Mouse (Mus musculus): ENCODE measurements at regions not wholly inside any gene's neighbourhood (a gene's known extent, or its start where the extent isn't known, plus 50 kb on each side); places are given as distances from the start of the nearest gene placed in this dataset.

DNA sequence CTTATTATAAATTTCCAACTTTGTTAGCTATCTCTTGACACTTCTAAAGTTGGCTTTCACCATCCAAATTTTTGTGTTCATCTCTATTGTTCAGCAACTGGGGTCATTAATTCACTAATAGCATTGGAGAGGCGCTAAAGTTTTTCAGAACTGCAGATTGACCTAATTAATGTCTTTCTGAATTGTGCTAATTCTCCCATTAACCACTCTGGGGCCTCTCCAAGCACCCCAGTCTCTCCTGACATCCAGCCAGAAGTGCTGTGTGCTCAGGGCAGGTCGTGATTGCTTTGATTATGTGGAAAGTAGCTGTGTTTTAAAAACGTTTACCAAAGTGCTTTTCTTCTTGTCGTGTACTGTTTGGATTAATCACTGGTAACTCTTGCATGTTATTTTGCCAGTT lies 117.0 kb upstream of the Rbms1 start:
- no peak for DNase-seq

- no peak for DNase-seq
Measured at GRCm38 (mm10) chr2:61071025-61071424, 108.0 kb upstream of the Rbms1 start.

- no peak for DNase-seq
Measured at GRCm38 (mm10) chr2:61067877-61068276, 104.9 kb upstream of the Rbms1 start.

DNA sequence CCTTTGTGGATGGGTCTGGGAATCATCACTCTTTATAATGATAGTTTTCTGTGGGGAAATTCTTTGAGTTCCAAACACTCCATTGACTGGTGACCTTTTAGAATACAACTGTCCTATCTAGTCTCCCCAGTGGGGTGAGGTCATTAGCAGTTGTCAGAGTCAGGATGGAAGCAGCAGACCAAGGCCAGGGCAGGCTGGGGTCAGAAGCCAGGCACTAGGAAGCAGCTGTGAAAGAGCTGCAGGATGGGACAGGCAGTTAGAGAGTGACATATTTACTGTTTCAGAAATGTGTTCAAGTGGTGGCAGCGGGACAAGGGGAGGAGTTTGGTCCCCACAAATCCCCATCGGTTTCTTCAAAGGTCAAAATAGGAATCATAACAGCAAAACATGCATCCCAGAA lies 99.1 kb upstream of the Rbms1 start:
- DNase-seq, result peak; percentile 82

DNA sequence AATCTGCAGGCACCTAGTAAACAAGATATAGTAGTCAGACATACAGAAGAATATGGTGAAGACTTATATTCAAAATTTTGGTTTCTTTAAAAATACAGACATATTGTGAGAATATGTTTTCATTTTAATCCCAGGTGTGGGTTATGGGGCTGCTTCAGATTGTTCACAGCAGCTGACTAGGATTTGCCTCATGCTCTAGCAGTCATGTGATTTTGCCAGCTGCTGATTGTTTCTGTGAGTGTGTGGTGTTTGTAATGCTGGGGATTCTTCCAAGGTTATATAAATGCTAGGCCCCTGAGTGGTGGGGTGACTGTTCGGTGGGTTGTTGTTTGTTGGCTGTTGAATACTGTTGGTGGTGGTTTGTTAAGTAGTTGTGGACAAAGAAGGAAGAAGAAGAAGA lies 97.9 kb upstream of the Rbms1 start:
- DNase-seq, result no peak

DNA sequence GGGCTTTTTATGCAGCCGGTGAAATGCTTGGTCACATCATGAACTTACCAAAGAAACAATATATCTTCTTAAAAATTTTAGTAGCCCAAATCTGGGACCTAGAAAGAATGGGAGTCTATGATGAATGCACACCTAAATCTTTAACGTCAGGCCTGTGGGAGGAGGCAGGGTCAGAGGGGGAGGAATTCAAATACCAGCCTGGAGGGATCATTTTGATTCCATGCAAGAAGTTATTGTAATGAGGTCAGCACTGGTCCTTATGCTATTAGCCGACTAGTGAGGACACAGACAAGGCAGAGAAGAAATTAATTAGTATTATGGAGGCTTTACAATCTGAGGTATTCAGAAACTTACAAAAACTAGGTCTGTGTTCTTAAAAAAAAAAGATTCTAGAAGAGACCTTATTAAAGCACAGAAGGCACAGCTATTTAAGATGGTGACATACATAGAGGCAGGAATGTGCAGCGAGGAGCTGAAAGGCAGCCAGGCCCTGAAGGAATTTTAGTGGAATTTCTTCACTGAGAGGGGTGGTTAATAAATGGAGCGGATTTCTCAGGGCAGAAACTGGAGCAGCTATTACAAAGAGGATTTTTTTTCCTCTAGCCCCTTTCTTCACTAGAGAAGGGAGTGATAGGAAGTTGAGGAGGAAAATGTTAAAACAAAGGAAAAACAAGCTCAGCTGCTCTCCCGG lies 95.7 kb upstream of the Rbms1 start:
- peak; percentile 50 for DNase-seq

- no peak for DNase-seq
Measured at GRCm38 (mm10) chr2:61052296-61052695, 89.3 kb upstream of the Rbms1 start.

DNA sequence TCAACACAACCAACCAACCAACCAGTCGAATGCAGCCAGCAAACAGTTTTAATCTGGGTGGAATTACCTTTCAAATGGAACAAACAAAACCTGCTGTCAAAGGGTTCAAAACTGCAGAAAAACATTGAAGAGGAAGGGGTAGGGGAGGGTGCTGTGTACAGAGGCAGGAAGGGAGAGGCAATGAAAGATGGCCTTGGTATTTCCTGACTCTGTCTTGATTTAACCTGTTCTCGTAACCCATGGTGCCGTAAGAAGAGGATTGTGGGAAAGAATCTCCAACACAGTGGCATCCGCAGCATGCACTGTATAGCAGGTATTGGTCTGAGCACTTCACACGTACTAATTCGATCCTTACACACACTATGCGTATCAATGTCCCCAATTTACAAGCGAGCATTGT lies 88.8 kb upstream of the Rbms1 start:
- DNase-seq, result no peak

DNA sequence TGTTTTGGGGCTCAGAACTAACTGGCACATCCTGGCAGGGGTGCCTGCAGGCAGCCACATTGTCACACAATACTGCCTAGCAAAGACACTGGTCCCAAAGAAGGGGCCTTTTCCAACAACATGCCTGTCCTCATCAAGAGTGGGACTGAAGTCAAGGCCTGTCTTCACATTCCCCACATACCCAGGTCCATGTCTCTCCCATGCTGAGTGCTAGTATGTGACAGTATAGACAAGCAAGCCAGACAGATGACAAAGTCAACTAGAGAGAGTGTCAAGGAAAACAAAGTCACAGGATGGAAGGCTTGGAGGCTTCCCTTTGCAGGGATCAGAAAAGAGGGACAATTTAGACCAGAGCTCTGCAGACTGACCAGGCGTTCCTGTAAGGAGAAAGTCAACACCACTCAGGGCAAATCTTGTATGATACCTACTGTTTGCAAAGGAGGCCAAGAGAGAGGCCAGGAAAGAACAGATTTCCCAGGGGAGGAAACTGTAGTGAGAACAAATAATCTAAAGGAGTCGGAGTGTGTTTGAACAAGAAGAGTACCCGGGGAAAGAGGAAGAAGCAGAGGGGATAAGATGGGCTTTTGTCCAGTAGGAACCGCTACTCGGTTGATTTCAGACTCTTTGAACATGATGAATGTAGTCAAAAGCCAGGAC lies 83.2 kb upstream of the Rbms1 start:
- no peak for DNase-seq

DNA sequence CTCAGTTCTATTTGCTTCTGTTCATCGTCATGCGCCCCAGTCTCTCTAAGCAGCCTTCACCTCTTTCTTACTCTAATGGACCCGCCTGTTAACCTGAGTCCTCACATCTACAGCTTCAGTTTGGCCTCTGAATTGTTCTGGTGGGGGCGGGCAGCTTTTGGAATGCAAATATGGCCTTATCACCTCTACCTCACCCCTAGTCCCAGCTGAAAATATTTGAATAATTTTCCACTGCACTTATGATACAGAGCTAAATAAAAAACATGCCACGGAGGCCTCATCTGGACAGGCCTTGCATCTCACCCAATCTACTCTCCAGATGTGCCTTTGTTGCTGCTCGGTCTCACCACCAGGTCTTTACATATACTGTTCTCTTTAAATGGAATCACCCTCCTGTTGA lies 82.5 kb upstream of the Rbms1 start:
- DNase-seq, result no peak

DNA sequence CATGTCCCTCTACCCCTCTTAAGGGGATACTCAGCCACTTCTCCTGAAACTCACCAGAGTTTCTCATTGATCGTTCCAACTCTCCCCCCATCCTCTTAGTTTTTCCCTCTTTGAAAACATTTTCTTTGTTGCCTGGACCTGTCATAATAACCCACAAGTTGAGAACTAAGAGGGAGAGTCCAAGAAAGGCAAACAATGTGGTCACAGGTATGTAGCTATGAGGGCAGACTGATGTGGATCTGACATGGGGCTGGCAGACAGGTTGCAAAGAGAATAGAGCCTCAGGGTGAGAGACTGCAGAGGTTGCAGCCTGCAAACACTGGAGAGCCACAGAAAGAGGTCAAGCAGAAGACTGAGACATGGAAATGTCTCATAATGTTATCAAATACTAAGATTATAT lies 69.9 kb upstream of the Rbms1 start:
- DNase-seq, result no peak

DNA sequence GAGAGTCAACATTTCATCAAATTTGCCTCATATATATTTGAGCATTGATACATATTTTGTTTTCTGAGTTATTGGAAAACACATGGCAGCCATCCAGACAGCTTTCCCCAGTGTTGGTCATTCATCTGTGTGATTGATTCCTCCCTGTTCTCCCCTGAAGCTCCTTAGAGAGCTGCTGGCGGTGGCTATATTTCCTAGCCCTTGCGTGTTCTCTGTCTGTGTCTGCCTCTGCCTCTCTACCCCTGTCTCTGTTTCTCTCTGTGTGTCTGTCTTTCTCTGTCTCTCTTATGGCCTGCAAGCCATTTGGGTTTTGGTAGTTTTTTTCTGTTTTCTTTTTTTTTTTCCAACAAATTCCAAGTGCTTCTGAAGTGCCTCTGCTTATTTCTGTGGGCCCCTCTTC lies 66.7 kb upstream of the Rbms1 start:
- no peak for DNase-seq

- DNase-seq, result no peak
Measured at GRCm38 (mm10) chr2:61028578-61028977, 65.6 kb upstream of the Rbms1 start.

- DNase-seq, result no peak
Measured at GRCm38 (mm10) chr2:61027686-61028085, 64.7 kb upstream of the Rbms1 start.

- DNase-seq, result no peak
Measured at GRCm38 (mm10) chr2:61022411-61022810, 59.4 kb upstream of the Rbms1 start.

DNA sequence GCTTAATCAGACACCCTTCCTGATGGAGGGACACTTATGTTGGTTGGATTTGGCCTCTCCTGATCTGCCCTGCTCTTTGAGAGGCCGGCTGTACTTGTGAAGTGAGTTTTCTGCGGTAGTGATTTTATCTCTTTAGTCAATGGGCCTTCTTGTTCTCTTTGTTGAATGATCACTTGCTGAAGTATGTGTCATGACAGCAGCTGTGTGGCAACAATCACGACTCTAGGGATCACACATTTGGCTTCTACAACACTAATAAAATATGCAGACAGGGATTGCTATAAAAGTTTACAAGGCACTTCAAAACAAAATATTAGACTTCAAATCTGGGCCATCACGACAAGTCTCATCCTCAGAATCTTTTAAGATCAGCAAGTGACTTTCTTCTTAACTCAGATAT lies 57.8 kb upstream of the Rbms1 start:
- DNase-seq, result peak; percentile 15

DNA sequence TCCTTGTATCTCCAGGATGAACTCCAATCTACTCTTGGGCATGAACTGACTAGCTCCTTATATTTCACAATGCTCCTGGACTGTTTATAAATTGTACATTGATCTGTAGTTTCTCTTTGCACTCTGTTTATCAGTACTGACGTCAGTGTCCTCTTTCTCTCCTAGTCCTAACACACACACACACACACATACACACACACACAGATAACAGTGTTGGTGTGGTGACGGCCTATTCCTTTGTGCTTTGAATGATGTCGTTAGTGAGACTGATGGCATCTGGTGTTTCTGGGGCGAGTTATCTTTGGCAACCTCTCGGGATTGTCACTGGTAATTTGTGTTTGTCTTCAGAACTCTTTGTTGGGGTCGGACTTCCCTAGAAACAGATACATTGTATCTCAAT lies 50.0 kb upstream of the Rbms1 start:
- peak; percentile 58 for DNase-seq

All from kidney, postnatal 10 days (tissue).